Mouse (Mus musculus): ENCODE results near the gene Sik1. TPM values are rescaled to one million over a fixed set of nuclear protein-coding genes. Genes with fewer than 3 reads are reported as not detected.

The Sik1 gene
- polyA plus RNA-seq, 2 experiments from 2014 or later = 2.0 to 4.2 TPM

GRCm38 (mm10) chr17:31831866-31832576 is 23.6 kb downstream of the Sik1 start:
- ATAC-seq = no peak

DNA sequence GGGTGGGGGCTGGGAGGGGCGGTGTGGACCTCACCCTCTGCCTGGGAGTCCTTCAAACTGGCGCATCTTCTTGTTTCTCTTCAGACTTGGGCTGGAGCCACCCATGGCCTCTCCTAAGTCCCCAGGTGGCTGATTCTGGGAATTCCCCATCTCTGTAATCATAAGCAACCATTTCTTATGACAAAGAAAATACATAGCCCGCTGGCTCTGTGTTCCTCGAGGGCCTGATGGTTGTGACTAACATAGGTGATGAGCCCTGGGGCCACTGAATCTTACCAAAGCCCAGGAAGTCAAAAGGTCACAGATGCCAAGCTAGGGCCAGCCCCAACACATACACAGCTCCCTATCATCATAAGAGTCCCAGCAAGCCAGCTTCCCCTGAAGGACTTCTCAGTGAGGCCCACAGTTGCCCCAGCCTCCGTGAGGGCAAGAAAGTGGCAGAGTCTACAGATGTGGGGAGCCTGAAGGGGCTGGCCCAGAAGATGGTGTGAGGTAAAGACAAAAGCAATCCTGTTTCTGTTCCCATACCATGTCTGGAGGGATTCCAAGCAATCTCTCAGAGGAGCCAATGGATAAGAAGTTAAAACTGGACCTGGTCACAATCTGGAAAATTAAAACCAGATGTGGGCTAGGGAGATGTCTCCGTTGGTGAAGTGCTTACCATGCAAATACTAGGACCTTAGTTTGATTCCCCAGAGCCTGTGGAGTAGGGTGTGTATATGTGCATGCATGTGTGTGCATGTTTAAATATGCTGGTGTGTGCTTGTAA is 24.3 kb downstream of the Sik1 start:
- ATAC-seq = peak; percentile 83

GRCm38 (mm10) chr17:31830506-31831075 is 25.0 kb downstream of the Sik1 start:
- ATAC-seq = no peak

GRCm38 (mm10) chr17:31828916-31829315 is 26.7 kb downstream of the Sik1 start:
- no peak for ATAC-seq

DNA sequence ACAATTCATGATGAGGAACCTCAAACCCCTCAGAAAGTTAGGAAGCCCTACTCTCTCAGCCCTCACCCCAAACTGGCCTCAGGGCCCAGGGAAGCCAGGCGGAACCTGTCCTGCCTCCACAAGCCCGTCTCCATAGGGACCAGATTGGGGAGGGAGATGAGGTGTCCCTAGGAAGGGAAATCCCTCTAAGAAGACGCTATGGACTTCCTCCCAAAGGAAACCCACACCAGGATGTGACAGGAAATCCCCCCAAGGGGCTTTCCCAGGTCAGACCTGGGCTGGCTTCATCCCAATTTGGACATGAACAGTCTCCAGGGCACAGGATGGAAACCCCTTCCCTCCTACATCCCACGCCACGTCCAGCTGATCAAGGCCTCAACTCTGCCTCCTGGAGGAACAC is 27.5 kb downstream of the Sik1 start:
- ATAC-seq = no peak

DNA sequence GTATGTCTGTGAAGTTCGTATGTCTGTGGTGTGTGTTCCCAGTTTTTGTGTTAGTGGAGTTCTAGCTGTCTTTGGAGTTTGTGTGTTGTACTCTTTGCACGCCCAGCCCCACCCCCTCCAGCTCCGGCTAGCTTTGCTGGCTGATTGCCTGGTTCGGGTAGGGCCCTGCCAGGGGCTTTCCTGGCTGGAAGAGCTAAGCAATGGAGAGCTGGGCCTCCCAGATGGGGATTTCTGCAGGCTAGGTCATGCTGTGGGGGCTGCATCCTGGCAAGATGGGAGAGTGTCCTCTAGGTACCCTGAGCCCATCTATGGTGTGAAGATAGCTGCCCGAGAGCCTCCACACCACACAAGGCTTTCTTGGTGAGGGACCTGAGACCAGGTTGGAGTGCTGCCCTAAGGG is 28.4 kb downstream of the Sik1 start:
- ATAC-seq = no peak

DNA sequence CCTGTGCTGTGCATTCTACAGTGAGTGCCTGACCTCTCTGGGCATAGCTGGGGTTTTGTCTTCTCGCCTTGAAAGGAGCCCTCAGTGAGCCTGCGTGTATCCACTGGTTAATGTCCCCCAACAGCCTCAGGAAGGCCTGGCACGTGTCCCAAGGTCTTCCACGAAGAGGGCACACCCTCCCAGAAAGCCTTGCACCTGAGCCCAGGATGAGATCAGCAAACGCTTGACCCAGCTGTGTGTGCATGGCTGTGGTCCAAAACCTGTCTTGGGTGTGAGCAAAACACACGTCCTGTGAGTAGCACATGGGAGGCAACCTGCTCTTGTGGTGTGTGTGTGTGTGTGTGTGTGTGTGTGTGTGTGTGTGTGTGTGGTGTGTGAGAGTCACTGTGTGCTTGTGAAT is 28.9 kb downstream of the Sik1 start:
- no peak for ATAC-seq

DNA sequence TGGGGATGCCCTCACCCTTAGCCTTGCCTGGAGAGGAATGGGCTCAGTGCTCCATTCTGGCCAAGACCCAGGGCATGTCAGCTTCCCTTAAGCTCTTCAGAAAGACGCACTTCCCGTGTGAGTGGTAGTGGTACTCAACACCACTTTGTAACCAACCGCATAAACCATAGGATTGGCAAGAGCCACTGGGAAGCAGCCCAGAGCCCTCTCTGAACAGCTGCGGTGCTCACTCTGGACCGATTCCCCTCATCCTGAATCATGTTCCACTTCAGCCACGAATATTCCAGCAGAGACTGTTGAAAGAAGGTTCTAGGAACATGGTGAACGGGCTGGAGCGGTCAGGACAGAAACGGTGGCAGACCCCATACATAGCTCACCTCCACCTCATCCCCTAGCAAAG is 29.9 kb downstream of the Sik1 start:
- ATAC-seq = no peak

DNA sequence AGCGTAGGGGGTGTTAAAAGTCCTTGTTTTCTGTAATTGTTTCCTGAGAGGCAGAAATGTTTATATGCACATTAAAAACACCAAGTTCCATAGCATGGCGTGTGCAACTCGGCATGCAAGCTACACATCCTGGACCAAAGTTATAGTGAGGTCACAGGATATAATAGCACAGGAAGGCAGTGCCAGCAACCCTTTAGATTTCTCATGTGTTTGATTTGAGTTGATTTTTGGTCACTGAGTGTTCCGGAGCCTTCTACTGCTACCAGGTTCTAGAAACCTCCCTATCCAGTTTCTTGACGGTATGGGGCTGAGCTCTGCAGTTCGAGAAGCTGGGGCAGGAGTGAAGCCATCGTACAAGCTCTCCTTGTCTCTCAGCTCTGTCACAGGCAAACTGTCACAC is 30.8 kb downstream of the Sik1 start:
- peak; percentile 52 for ATAC-seq

DNA sequence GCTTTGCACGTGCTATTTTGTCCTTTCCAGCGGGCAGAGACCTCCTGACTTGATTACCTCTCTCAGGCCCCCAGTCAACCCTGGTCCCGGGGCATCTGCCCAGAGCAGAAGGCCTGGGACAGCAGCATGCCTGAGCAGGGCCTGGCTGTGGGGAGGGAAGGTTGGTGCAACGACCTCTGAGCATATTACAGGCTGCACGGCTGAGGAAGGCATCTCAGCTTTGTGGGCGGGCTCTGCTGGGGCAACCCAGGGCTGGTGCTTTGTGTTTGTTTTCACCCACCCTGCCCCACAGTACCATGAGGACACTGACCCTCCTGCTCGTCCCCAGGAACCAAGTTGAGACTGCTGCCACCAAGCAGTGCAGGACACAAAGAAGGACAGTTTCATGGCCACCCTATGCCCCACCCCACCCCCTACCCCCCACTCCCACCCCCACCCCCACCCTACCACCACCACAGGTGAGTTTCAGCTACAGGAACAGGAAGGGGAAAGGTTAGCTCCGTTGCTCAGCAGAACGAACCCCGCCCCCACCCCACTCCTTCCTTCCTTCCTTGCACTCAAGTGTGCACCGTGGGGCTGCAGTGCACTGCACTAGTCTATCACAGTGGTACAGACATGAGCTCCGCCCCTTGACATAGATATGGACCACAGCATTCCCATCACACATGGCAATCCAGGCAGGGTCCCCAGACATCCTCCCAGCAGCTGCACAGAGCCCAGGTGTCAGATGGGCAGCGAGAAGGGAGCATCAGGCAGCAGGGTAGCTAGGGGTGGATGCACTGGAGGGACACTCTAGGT is 34.3 kb downstream of the Sik1 start:
- peak; percentile 81 for ATAC-seq

GRCm38 (mm10) chr17:31820099-31820846 is 35.3 kb downstream of the Sik1 start:
- ATAC-seq = no peak

DNA sequence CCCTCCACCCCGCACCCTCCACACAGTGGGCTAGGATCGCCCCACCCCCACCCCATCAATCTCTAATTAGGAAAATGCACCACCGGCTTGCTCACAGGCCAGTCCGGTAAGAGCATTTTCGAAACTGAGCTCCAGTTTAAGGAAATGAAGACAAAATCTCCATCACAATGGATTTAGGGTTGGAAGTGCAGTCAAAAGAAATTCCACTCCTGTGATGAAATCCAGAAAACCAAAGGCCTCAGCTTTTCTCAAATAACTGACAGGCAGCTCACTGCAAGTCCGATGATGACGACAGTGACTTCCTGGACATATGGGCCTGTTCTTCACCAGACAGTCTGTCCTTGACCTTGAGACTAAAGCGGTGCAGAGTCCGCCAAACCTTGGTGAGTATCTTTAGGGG is 36.2 kb downstream of the Sik1 start:
- no peak for ATAC-seq

DNA sequence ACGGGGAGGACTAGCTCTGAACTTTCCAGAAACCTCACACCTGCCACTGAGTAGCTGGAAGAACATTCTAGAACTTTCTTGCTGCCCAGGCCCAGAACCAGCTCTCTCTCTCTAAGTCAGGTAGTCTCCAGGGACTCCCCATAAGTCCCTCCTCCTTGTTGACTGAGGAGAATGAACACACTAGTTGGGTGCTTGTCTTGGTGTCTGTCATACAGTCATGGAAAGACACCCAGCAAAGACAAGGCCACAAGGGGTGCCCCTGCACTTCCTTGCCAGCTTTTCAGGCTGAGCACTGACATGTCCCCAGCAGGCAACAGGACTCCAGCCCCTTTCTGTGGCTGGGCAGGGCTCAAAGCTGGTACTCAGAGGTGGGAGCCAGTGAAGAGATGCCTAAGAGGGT is 37.8 kb downstream of the Sik1 start:
- no peak for ATAC-seq

- ATAC-seq = no peak
Measured at GRCm38 (mm10) chr17:31817203-31817602, 38.4 kb downstream of the Sik1 start.

GRCm38 (mm10) chr17:31814848-31815247 is 40.8 kb downstream of the Sik1 start:
- ATAC-seq = no peak

DNA sequence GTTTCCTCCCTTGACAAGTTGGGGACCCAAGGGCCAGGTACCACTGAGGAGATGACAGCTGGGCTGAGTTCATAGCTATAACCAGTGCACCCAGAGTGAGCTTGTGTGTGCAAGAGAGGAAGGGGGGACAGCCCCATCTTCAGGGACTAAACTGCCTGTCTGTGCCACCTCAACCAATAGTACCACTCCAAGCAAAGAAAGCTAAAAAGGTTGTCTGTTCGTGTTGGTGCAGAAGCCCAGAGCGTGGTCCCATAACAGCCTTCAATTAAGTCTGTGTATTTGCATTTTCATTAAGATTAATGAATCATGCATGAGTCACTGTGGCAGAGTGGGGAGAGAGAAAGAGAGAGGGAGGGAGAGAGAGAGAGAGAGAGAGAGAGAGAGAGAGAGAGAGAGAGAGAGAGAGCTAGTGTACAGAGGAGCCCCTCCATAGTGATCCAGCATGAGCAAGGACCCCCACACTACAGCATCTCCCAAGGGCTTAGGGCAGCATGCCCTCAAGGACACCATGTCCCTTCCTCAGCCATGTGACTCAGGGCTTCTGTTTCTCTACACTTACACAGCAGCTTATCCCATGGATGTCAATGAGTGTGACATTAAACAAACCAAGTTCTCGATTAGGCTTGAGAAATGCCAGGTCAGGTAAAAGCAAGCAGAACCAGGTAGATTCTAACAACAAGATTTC is 41.5 kb downstream of the Sik1 start:
- ATAC-seq = peak; percentile 79

GRCm38 (mm10) chr17:31811333-31811732 is 44.3 kb downstream of the Sik1 start:
- ATAC-seq = no peak

GRCm38 (mm10) chr17:31809894-31810293 is 45.7 kb downstream of the Sik1 start:
- ATAC-seq = no peak

DNA sequence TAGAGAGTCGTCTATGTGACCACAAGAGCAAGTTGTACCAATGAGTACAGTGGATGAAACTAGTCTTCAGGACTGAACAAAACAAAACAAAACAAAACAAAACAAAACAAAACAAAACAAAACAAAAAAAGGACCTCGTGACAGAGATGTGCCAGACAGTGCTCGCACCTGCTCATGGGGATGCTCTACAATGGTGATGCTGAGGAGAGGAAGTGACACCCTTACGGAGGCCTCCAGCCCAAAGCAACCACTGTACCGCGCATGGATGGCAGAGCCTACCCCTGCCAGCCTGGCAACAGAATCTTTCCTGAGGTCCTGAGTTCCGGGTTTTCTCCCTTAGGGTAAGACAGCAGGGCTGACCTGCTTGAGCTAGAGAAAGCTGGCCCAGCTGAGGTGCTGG is 46.5 kb downstream of the Sik1 start:
- peak; percentile 45 for ATAC-seq

- no peak for ATAC-seq
Measured at GRCm38 (mm10) chr17:31808082-31808875, 47.3 kb downstream of the Sik1 start.

GRCm38 (mm10) chr17:31806496-31806895 is 49.1 kb downstream of the Sik1 start:
- ATAC-seq = no peak

Measured in CD4-positive, CD25-positive, alpha-beta regulatory T cell, adult 4 months (primary cell).